Mouse (Mus musculus) 416B (cell line): ENCODE results near the gene Gm49384.

ENCODE experiments used
- DNase-seq: peaks from one replicate; pipeline ENCODE4 v3.0.0; 2011; ENCODE audit warnings: low read depth

Gene Gm49384

GRCm38 (mm10) chr12:69204052-69204833 is at the start of gene Gm49384:
Gene Gm49384 (minus strand): TSS chr12:69204267.
- DNase-seq: no peak

GRCm38 (mm10) chr12:69253806-69254205 is 49.7 kb upstream of the Gm49384 start:
- DNase-seq: peak; percentile 48

- DNase-seq: no peak
These were observed 46.7 kb upstream of the Gm49384 start for GRCm38 (mm10) chr12:69250756-69251155.

GRCm38 (mm10) chr12:69249766-69250165 is 45.7 kb upstream of the Gm49384 start:
- DNase-seq: peak; percentile 56

- DNase-seq: peak; percentile 80
These were observed 37.8 kb upstream of the Gm49384 start for GRCm38 (mm10) chr12:69241771-69242431.

GRCm38 (mm10) chr12:69241405-69241770 is 37.3 kb upstream of the Gm49384 start:
- no peak for DNase-seq

- no peak for DNase-seq
These were observed 36.8 kb upstream of the Gm49384 start, which contains the start of gene Klhdc1 for GRCm38 (mm10) chr12:69240876-69241275. Gene Klhdc1 (plus strand): TSS chr12:69241176.

GRCm38 (mm10) chr12:69238284-69238683 is 34.2 kb upstream of the Gm49384 start:
- peak; percentile 31 for DNase-seq

GRCm38 (mm10) chr12:69235782-69236181 is 31.7 kb upstream of the Gm49384 start:
- no peak for DNase-seq

GRCm38 (mm10) chr12:69229251-69229650 is 25.2 kb upstream of the Gm49384 start:
- peak; percentile 87 for DNase-seq

GRCm38 (mm10) chr12:69227776-69228466 is 23.9 kb upstream of the Gm49384 start, which contains the start of gene Pole2:
Gene Pole2 (minus strand): TSS chr12:69228195.
- DNase-seq: peak; percentile 91

- DNase-seq: no peak
These were observed 16.7 kb upstream of the Gm49384 start for GRCm38 (mm10) chr12:69220613-69221277.

- no peak for DNase-seq
These were observed 12.5 kb upstream of the Gm49384 start for GRCm38 (mm10) chr12:69216587-69216986.

GRCm38 (mm10) chr12:69215000-69215785 is 11.1 kb upstream of the Gm49384 start:
- no peak for DNase-seq

GRCm38 (mm10) chr12:69214393-69214792 is 10.3 kb upstream of the Gm49384 start:
- no peak for DNase-seq

GRCm38 (mm10) chr12:69213186-69213777 is 9.2 kb upstream of the Gm49384 start:
- DNase-seq: peak; percentile 55

- peak; percentile 57 for DNase-seq
These were observed 7.0 kb upstream of the Gm49384 start for GRCm38 (mm10) chr12:69211057-69211456.

- no peak for DNase-seq
These were observed 6.3 kb upstream of the Gm49384 start for GRCm38 (mm10) chr12:69210056-69210979.

GRCm38 (mm10) chr12:69208520-69208919 is 4.5 kb upstream of the Gm49384 start:
- peak; percentile 41 for DNase-seq

- no peak for DNase-seq
These were observed 3.9 kb upstream of the Gm49384 start for GRCm38 (mm10) chr12:69207926-69208325.
